Mouse (Mus musculus): ENCODE measurements at regions not wholly inside any gene's neighbourhood (a gene's known extent, or its start where the extent isn't known, plus 50 kb on each side); places are given as distances from the start of the nearest gene placed in this dataset.

DNA sequence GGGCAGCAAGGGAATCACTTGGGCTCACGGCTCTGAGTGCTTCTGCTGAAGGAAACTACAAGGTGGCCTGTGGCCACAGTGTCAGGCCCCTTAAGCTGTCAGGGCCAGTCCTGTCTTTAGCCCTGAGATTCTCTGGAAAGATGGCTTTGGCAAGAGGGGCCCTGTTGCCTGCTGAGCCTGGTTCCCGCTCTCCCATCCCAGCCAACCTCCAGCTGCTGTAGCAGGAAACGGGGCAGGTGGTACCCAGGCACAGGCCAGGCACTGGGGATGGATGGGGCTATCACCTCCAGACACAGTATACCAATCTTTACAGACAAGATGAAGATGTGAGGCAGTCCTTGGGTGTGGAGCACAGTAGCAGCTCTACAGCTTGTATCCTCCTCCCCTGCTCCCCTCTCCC, 54.6 kb upstream of the Otos start:
- Histone ChIP-seq H3K36me3 (replicated peaks) (no peaks in the 10 kb centered on the region), H3K9me3 (no peaks in the 10 kb centered on the region), H3K4me3 (no peak overlapping the region), H3K27ac (peak overlapping the region; percentile 40; the same call in 1 of the 2 replicates), H3K4me1 (peaks cover 32% of the 10 kb centered on the region), H3K27me3 (ENCODE audit: poor library complexity, severe bottlenecking) (peaks cover 27% of the 10 kb centered on the region; the same call in 1 of the 2 replicates)
- WGBS, result 78% methylated on average over 3 of the region's 3 CpGs
- no peak for DNase-seq (ENCODE audit: extremely low spot score, low spot score)

DNA sequence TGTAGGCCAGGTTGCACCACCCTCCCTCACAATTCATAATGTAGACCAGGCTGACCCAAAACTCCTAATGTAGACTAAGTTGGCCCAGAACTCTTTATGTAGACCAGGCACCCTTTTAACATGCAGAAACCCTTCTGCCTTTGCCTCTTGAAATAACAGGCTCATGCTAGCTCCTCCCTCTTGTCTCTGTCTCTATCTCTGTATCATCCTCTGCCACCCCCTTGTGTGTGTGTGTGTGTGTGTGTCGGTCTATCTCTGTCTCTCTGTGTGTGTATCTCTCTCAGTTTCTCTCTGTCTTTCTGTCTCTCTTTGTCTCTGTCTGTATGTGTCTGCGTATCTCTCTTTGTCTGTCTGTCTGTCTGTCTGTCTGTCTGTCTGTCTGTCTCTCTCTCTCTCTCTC, 51.5 kb upstream of the Otos start:
- no peaks in the 10 kb centered on the region for H3K36me3 ChIP-seq (replicated peaks)
- peaks cover 40% of the 10 kb centered on the region for H3K4me1 ChIP-seq
- WGBS, result 87% methylated on average over 2 of the region's 2 CpGs
- peak overlapping the region; percentile 53; the same call in 1 of the 2 replicates for H3K27ac ChIP-seq
- peaks cover 27% of the 10 kb centered on the region; the same call in 1 of the 2 replicates for H3K27me3 ChIP-seq (ENCODE audit: poor library complexity, severe bottlenecking)
- no peak for DNase-seq (ENCODE audit: extremely low spot score, low spot score)
- H3K9me3 ChIP-seq, result no peaks in the 10 kb centered on the region
- H3K4me3 ChIP-seq, result no peak overlapping the region

DNA sequence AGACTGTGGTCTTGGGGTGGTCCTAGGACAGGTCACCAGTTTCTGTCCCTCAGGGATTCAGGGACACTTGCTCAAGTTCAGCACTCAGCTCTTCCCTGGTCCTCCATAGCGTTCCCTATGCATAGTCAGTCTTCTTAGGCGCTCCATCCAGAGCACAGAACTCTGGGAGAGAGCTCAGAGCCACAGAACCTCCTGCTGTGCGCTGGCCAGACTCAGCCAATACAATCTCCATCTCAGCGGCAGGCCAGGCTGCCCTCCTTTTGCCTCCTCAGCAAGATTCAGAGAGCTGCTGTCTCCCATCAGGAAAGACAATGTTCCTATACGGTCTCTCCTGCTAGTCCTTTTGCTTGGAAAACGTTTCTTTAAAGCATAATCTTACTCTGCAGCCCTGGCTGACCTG, 51.1 kb upstream of the Otos start:
- Histone ChIP-seq H3K4me3 (no peak overlapping the region), H3K27me3 (ENCODE audit: poor library complexity, severe bottlenecking) (peaks cover 27% of the 10 kb centered on the region; the same call in 1 of the 2 replicates), H3K9me3 (no peaks in the 10 kb centered on the region), H3K4me1 (peaks cover 40% of the 10 kb centered on the region), H3K36me3 (replicated peaks) (no peaks in the 10 kb centered on the region), H3K27ac (peak overlapping the region; percentile 53; the same call in 1 of the 2 replicates)
- no peak for DNase-seq (ENCODE audit: extremely low spot score, low spot score)
- 5% methylated on average over 6 of the region's 6 CpGs for WGBS

DNA sequence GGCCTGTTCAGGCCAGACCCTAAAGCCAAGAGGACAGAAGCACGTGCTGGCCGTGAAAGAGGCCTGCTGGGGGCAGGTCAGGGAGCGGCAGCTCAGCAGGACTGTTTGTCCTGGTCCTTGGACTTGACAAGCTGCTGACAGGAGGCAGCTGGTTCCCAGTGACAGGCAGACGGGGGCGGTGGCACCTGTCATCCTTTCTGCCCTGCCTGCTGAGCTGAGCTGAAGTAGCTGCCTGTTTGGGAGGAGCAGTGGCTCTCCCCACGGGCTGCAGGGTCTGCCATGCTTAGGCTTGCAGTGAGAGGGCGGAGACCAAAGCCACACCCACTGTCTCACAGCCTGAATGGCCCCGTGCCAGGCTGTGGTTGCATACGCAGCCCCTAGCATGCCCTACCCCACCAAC, 50.4 kb upstream of the Otos start:
- peak; percentile 28 for DNase-seq (ENCODE audit: extremely low spot score, low spot score)
- H3K4me3 ChIP-seq, result peak overlapping the region; percentile 27; the same call in 1 of the 2 replicates
- peaks cover 40% of the 10 kb centered on the region for H3K4me1 ChIP-seq
- 8% methylated on average over 9 of the region's 9 CpGs for WGBS
- peak overlapping the region; percentile 70 for H3K27ac ChIP-seq
- H3K27me3 ChIP-seq (ENCODE audit: poor library complexity, severe bottlenecking), result peaks cover 27% of the 10 kb centered on the region; the same call in 1 of the 2 replicates
- H3K36me3 ChIP-seq (replicated peaks), result no peaks in the 10 kb centered on the region
- no peaks in the 10 kb centered on the region for H3K9me3 ChIP-seq

DNA sequence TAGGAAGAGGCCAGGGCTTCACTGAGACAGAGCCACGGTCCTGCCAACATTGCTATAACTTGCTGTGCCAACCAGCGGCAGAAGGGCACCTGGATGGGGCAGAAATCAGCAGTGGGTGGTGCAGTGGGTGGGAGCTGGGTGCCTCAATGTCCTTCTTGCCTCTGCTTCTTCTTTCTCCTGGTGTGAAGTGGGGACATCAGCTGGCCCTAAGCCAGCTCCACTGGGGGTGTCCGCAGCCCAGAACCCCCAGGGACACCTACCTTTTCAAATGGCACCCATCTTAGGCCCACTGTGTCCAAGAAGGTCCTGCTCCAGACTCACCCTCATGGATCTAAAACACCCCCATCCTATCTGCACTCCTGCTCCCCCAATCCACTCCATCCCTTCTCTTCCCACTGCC, 49.9 kb upstream of the Otos start:
- H3K9me3 ChIP-seq, result no peaks in the 10 kb centered on the region
- peaks cover 27% of the 10 kb centered on the region; the same call in 1 of the 2 replicates for H3K27me3 ChIP-seq (ENCODE audit: poor library complexity, severe bottlenecking)
- 92% methylated on average over 3 of the region's 3 CpGs for WGBS
- H3K4me1 ChIP-seq, result peaks cover 38% of the 10 kb centered on the region
- DNase-seq (ENCODE audit: extremely low spot score, low spot score), result no peak
- peak overlapping the region; percentile 70 for H3K27ac ChIP-seq
- H3K4me3 ChIP-seq, result no peak overlapping the region
- H3K36me3 ChIP-seq (replicated peaks), result no peaks in the 10 kb centered on the region
